Mouse (Mus musculus): ENCODE results near the gene Efcab10. TPM values are rescaled to one million over a fixed set of nuclear protein-coding genes. Genes with fewer than 3 reads are reported as not detected.

Gene Efcab10
- polyA plus RNA-seq (2015; fragmentation: Nextera tagmentation; extraction: Ambion mirVana) = 4.5 and 5.8 TPM in 2 replicates

DNA sequence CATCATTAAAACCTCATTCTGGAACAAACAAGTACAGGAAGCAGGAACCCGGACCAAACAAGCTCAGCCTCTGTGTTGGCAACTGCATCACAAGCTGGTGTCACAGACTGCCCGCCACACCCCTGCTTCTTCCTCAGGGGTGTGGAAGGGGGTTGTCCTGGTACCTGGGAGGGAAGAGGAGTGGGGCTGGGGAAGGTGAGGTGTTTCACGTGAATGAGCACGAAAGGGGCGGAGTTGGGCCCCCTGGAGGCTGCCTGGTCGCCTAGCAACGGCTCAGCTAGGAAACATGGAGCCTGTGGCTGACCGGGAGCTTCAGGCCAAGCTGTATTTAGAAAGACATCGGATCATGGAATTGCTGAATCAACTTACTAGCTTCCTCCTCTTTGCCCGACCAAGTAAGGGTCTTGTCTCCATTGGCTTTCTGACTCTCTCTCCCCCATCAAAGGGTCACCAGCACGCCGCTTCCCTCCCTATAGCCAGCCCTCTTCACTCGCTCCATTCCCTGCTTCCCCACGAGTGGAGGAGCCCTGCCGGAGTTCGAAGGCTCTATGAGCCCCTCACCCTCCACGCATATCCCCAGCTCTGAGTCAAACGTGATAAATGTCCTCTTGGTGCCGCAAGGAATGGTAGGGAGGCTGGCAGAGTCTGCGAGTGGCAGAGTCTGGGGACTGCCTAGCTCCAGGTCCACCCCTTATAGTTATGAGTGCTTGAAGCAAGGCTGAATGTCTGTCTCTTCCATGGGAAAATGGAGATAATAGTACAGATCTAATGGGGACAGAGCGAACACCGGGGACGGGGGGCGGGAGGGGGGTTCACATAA, at the start of gene Efcab10:
Gene Efcab10, plus strand, starts transcription at position 51 of the 820 bp plus-strand sequence.

DNA sequence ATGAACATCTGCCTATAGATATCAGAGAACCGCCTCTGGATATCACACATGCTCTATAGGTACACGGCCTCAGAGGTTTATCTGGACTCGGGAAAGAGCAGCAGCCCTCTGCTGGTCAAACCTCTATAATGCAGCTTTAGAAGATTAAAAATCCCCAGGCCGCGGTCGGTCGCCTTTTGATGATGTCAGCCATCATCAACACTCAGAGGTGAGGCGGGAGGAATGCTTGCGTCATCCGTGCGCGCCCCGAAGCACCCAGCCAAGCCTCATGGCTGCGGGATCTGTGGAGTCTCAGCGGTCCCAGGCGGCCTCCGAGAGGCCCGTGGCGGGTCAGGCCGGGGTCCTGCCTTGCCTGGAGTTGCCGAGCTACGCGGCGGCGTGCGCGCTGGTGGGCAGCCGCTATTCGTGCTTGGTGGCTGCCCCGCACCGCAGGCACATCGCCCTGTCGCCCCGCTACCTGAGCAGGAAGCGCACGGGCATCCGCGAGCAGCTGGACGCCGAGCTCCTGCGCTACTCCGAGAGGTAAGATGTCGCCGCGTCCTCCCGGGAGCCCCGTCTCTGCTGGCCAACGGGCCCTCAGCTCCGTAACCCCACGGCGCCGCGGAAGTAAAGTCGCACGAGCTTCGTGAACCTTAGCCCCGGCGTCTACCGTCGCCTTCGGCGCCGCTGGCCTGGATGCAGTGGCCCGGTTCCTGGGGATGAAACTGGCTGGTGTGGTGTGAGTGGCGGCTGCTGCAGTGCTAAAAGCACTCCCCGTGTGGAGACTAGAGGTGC, 34.9 kb downstream of the Efcab10 start, which contains the start of gene Twistnb:
Gene Twistnb, plus strand, starts transcription at position 249 of the 774 bp plus-strand sequence.

Other genes with a start within 250 kb of the Efcab10 start
- gene Atxn7l1, start 247.2 kb upstream of the Efcab10 start, polyA plus RNA-seq (2015; fragmentation: Nextera tagmentation; extraction: Ambion mirVana) = 14.2 and 17.5 TPM in 2 replicates
- 58.6 and 67.3 TPM in 2 replicates for gene Twistnb, start 34.8 kb downstream of the Efcab10 start, polyA plus RNA-seq (2015; fragmentation: Nextera tagmentation; extraction: Ambion mirVana)